Mouse (Mus musculus) left cerebral cortex, postnatal 36 days (tissue): Measurements from ENCODE around the gene Mesd. TPM values are rescaled to one million over a fixed set of nuclear protein-coding genes. Genes with fewer than 3 reads are reported as not detected.

Experiments used
- DNase-seq, 2 experiments: peaks; one replicate each; pipeline ENCODE4 v3.0.0; 2021 to 2022; ENCODE audit warnings: low spot score in 2 of 2, mixed read lengths in 1 of 2
- intact Hi-C: fragments of 180-260 bp; cut with DNase I; formaldehyde crosslinking; loops from one replicate; pipeline ENCODE4 v1.15.1; 2025
- total RNA-seq, 2 experiments: library from RNA; stranded (reverse); gene quantifications; 2 replicates each; pipeline ENCODE4 v1.2.3; 2021

Mesd gene
- total RNA-seq, 2 experiments from 2014 or later = 55.9 to 60.9 TPM

DNA sequence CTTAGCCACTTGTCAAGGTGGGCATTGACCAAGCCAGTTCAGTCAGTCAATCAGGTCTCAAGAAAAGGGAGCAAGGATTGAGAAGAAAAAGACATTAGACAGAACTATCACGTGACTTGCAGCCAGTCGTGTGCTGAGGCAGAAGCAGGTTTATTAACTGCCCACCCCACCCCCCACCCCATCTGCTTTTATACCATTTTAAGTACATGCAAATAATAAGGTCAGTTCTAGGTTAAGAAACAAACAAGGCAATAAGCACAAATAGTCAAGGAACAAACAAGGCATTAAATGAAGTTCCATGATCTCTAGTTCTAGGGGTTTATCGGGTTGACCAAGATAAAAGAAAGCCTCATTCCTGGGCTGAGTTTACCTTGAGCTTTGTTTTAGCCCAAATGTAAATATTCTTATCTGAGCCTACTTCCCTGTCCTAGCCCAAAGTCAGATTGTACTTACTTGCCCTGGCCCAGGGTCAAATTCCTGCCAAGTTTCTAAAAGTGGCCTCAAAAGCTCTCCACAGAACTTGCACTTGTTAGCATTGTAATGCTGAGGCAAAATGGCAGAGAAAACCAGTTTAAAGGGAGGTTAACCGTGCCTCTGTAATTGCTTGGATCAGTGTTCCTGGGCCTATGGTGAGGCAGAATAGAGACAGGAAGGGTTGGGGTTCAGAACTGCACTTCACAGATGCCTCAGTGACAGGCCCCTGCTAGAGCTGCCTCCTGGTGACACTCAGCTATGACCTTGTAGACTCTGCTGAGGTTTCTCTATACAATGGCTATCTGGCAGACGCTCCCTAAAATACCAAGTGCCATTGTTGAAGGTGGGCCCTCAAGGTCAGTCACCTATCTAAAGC, 18.3 kb downstream of the Mesd start:
- intact Hi-C loops = loop anchor here (1.0 kb wide), 1 partner anchor 11 kb away; no protein-coding TSS in a partner anchor
- no peak for DNase-seq

DNA sequence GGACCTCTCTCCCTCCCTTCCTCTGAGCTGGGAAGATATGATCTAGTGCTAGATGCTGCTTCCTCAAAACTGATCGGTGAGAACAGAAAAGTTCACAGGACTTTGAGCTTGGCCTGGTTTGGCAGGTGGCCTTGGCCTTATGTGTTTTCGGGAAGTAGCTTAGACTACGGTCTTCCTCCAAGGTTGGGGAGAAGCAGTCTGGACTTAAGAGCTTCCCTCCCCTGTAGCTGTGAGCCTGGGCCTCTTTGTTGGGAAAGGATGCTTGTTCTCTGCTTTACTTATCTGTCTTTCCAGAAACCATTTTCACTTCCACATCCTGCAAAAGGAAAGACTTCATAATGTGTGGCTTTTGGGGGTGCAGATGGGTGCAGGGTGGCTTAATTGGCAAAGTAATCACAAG, 20.6 kb downstream of the Mesd start:
- intact Hi-C loops = no loop called here
- DNase-seq = no peak

DNA sequence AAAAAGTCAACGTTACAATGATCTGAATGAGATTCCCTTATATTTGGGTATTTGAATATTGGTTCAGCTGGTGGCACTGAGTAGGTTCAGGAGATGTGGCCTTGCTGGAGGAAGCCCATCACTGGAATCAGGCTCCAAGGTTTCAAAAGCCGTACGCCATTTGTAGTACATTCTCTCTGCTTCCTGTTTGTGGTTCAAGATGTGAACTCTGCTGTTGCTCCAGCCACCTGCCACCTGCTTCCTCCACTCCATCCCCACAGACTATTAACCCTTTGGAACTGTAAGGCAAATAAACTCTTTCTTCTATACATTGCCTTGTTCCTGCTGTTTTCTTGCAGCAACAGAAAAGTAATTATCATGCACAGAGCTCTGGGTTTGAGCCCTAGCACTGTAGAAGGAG, 27.6 kb downstream of the Mesd start:
- DNase-seq = no peak
- intact Hi-C loops = loop anchor here (5.0 kb wide), 3 partner anchors 175 to 445 kb away; partner anchors contain the start of gene Cemip

DNA sequence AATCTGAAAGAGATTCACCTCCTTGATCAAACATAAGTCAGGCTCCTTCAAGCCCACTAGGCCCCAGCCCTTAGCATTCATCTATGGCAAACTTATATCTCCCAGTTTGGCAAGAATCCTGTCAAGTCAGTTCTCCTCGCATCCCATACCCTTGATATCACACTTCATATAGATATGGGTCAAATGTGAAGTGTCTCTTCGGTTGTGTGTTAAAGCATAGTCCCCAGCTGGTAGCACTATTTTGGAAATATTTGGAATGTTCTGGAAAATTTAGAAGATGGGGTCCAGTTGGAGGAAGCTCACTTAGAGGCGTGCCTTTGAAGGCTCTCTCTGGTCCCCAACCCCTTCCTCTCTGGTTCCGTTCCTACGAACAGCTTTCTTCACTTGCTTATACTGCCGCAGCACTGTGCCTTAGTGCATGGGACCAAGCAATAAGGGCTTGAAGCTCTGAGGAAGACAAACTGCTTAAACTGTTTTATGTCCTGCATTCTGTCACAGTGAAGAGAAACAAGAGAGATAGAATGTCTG, 29.2 kb downstream of the Mesd start:
- intact Hi-C loops = loop anchor here (1.0 to 5.0 kb wide), 4 partner anchors 11 to 444 kb away; partner anchors contain the start of gene Cemip
- DNase-seq = no peak

DNA sequence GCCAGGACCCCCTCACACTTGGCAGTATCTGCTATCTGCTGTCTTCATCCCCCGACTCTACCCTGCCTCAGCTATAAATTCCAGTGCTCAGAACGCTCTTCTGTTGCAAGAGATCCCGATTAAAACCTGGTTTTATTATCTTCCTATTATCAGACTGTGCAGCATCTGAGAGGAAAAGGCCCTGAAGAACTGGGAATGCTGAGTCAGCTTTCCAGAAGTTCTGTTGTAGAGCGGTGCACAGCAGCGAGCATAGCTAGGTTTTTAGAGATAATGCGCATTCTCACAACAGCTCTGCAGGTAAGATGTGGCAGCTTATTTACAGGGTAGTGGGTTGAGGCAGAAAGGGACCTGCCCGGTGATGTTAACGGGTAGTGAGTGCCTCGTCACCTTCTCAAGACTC, 29.7 kb downstream of the Mesd start:
- DNase-seq = no peak
- intact Hi-C loops = loop anchor here (1.0 to 5.0 kb wide), 4 partner anchors 12 to 443 kb away; partner anchors contain the start of gene Cemip

DNA sequence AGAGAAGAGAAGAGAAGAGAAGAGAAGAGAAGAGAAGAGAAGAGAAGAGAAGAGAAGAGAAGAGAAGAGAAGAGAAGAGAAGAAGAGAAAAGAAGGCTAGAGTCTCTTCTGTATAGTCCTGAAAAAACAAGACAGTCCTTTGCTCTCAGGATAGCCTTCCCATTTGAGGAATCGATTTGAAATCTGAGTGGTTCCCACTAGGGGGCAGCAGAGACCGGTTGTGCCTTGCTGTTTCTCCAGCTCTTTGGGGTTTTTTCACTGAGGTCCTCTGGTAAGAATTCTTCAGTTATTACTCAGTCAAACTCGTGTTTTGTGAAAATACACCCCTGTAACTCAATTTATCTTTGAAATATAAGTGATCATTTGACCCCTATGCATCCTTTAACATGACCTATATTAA, 30.3 kb downstream of the Mesd start:
- peak; percentile 79 to 82 for DNase-seq
- intact Hi-C loops = loop anchor here (5.0 kb wide), 3 partner anchors 173 to 443 kb away; partner anchors contain the start of gene Cemip

DNA sequence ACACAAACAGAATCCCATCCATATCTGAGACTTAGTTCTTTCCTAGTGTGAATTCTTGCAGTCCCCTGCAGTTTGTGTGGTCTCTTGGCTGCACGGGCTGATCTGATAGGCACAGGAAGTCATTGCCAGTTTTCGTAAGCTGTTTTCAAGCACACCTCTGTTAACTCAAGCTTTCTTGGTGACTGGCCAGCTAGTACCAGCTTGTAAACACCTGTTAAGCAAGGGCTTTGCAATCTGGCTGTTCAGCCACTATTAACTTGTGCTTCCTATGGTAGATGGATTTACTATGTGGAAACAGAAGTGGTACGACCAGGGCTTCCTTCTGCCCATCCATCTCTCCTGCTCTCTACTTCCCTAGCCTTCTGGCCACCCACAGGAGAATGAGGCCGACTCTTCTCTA, 36.0 kb downstream of the Mesd start:
- DNase-seq = no peak
- intact Hi-C loops = no loop called here

DNA sequence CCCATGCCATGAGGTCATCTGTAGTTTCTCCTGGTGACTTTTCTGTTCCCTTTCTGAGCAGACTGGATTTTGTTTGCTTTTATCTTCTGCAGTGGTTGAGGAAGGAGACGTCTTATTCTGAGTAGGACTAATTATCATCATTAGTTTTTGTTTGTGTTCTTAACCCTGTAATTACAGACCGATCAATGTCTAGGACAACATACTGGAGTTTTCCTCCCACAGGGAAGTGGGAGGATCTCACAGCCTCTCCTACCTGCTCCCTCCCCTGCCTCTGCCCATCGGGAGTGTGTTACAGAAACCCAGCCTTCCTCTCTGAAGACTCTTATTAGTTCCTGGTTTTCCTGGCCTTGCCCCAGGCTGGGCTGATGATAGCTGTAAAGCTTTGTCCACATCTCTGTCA, 37.4 kb downstream of the Mesd start:
- no peak for DNase-seq
- intact Hi-C loops = no loop called here

DNA sequence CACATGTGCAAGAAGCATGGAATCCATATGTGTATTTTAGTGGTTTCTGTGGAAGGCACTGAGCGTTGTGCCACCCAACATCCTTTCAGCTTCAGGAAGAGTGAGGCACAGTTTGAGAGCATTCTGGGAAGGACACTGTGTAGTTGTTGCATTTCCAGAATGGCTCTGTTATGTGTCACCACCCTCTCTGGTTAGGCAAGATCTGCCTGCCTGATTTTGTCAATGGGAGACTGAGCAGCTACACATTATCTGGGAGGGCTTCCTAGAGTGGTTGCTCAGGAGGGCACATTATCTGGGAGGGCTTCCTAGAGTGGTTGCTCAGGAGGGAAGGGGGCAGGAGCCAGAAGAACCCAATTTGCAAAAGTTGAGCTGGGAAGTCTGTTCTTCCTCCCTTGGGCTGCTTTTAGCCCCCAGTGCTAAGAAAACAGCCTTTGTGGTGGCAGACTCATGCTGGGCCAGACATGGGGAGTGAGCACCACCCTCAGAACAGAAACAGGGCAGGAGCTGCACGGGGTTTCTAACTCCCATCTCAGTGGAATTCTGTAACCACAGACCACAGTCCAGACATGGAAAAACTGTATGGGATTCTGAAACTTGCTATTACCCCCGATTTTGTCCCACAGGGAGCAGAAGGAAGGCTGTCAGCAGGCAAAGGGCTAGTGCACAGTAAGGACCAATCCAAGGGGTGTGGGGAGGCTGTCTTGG, 54.9 kb downstream of the Mesd start:
- intact Hi-C loops = no loop called here
- DNase-seq = no peak

DNA sequence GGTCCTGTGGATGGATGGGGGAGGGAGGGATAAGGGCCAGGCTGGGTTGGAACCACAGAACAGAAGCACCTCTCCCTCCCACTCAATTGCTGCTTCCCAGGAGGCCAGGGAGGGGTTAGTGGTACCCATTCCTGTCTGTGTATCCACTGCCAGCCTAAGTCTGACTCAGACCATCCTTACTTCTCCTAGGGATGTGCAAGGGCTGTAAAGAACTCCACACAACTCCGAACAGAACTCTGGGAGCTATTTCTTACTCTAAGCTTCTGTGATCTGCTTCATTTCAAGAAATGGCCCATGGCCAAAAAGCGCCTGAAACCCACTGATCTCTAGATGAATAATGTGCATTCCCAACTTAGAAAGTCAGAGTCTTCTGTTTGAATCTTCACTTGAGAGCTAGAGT, 55.9 kb downstream of the Mesd start:
- intact Hi-C loops = no loop called here
- no peak for DNase-seq

DNA sequence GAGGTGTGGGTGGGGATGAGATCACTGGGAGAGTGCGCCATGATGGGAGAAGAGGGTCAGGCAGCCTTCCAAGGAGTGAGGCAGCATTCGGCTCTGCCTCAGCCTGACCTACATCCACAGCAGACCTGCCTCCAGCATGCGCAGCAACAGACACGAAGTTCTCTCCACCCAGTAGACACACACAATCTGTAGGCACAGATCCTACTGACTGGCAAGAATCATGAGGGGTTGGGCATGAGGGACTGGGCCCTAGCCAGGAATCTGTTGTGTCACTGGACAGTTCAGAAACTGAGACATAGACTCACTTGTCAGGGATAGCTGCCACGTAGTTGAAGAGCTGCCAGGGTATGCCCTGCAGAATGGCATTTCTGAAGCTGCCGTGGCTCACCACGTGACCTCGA, 57.4 kb downstream of the Mesd start:
- DNase-seq = peak; percentile 48 to 68
- intact Hi-C loops = no loop called here

DNA sequence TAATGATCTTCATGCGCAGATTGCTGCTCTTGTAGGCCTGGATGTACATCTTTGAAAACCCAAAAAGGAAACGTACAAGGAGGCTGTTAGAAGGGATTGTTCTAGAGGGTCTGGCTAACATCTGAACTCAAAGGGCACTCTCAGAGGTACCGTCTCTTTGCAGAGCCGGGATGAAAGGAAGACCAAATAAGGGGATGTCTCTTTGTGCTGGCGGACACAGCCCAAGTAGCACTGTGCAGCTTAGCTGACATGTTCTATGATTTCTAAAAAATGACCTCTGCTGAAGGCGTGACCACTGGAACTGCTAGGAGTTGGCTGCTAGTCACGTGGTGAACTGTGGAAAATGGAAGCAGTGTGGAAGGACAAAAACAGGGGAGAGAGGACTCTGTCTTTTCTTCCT, 64.5 kb downstream of the Mesd start:
- intact Hi-C loops = no loop called here

DNA sequence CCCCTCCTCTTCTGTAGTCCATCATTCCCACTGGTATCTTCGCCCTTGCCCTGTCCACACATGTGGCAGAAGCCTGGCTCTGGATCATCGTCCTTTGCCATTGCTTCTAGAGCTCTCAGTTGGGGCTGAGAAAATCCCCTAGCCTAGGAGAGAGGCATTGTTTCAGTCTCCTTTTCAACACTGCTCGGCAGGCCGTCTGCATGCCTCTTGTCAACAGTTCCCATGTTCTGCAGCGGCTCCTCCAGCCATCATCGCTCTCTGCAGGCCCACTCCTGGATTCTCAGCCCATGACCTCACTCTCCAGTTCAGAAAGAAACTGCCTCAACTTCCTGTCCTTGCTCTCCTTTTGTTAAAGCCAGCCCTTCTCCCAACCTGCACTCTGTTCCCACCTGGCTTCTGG, 65.4 kb downstream of the Mesd start:
- intact Hi-C loops = no loop called here
- DNase-seq = no peak

More for the DNA sequence above, 64.5 kb downstream of the Mesd start:
- no peak for DNase-seq

Other genes with a start within 250 kb of the Mesd start
- gene Il16, start 138.7 kb upstream of the Mesd start, total RNA-seq = 1 to 10 TPM; 2.5 to 3.4 TPM
- gene Cfap161, start 89.6 kb upstream of the Mesd start, total RNA-seq = under 1 TPM in 1 of 2 experiments, not detected in 1; 0.59 TPM
- gene Tlnrd1, start 161 bp upstream of the Mesd start, total RNA-seq = 10 to 100 TPM; 21.5 to 27.9 TPM
- gene Cemip, start 202.0 kb downstream of the Mesd start, total RNA-seq = 10 to 100 TPM; 14.5 to 18.7 TPM